Mouse (Mus musculus) mesoderm, embryonic 11.5 days (tissue): Measurements from ENCODE around the gene Gstz1.
"Not testable (repeated sequence)": the region's sequence is repeated elsewhere in the genome, so short reads cannot be mapped to it uniquely, and the experiment has no call there.

ENCODE experiments used
- DNase-seq: peaks from one replicate; pipeline ENCODE4 v3.0.0-alpha.2; 2012; ENCODE audit warnings: low read depth, low spot score

Gstz1 gene

DNA sequence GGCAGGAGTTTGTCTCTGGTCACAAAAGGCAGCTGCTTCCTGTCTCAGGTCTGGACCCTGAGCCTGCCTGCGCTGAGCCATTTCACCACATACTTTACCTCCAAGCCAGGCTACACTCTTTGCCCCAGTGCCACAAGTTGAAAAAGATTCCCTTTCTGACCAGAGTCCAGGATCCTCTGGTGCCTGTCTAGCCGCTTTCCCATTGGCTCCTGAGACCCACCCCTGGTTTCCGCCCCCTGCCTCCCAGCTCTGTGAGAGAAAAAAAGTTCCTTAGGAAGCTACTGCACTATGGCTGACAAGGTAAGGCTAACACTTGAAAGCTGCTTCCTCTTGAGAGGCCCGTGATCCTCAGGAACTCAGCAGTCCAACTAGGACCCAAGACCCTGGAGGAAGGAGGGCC is 10.4 kb downstream of the Gstz1 start:
- DNase-seq: no peak

GRCm38 (mm10) chr12:87158099-87158498 is 11.1 kb downstream of the Gstz1 start:
- no peak for DNase-seq

DNA sequence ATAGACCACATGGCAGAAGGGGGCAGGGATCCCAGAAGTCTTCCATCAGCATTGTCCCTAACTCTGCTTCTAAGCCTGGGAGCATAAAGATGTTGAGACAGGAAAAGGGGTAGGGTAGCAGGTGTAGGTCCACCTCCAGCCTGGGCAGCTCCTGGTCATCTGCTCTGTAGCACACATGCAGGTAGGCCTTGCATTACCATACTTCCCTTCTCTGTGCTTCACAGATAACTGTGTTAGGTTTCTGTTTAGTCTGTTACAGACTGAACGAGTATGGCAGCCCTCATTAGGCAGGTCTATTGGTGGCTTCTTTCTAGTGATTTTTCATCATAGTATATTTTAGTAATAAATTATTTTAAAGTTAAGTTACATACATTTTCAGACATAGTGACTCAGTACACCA is 13.3 kb downstream of the Gstz1 start:
- no peak for DNase-seq

DNA sequence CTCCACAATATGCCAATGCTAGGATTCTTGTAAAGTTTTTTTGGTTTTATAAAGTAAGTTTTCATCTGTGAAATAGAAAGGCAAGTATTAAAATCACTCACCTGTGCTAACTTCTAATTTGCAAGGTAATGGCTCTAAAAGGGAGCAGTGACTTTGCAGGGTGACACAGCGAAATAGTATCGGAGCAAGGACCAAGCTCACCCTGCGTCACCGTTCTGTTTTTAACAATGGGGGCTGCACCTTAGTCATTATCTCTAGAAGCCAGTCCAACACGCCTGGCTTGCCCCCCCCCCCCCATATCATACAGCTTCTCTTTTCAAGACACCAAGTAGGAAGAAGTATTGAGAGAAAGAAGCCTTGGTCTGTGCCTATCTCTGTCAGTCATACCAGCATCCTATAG is 13.8 kb downstream of the Gstz1 start:
- DNase-seq: no peak

DNA sequence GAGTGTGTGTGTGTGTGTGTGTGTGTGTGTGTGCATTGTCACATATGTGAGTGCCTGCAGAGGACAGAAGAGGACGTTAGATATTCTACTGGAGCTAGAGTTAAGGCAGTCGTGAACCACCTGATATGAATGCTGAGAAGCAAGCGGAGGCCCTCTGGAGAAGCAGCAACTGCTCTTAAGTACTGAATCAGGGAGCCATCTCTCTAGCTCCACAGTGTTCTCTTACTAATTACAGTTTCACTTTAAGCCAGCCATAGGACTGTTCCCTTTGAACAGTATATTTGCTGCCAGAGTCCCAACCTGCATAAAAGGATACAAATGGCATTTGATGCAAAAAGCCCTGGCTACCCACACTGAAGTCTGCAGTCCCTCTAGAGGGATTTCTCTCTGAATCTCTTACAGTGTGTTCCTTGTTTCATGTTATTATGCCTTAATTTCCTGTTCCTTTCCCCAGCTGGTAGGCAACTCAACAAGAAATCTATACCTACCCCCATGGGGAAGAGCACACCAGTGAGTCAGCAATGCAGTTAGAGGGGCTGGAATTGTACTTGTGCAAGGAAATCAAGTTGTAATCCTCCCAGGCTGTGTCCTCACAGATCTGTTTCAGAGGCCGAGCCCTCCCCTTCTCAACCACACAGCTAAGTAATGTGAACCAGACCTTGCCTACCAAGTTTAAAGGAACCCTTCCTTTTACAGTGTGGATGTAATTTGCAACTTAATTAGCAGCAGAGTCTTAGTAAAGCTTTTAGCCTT is 28.4 kb downstream of the Gstz1 start:
- no peak for DNase-seq

GRCm38 (mm10) chr12:87177631-87178030 is 30.7 kb downstream of the Gstz1 start:
- DNase-seq: no peak

GRCm38 (mm10) chr12:87193008-87193407 is 46.0 kb downstream of the Gstz1 start:
- no peak for DNase-seq

DNA sequence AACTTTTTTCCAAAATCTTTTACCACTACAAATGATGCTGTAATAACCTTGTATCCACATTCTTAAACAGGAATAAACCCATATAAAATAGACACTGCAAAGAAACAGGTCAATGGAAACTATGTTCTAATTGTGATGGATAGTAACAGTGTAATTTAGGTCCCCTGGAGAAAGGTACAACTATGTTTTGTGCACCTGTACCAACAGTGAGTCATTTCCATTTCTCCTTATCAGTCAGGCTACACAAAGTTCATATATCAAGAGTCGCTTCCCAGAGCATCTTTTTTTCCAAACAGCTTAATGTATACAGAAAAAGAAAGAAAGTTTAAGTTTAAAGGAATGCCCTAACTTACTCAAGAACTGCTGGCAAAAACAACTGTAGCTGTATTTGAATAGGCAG is 48.1 kb downstream of the Gstz1 start:
- DNase-seq: no peak

GRCm38 (mm10) chr12:87196310-87196709 is 49.3 kb downstream of the Gstz1 start:
- no peak for DNase-seq

DNA sequence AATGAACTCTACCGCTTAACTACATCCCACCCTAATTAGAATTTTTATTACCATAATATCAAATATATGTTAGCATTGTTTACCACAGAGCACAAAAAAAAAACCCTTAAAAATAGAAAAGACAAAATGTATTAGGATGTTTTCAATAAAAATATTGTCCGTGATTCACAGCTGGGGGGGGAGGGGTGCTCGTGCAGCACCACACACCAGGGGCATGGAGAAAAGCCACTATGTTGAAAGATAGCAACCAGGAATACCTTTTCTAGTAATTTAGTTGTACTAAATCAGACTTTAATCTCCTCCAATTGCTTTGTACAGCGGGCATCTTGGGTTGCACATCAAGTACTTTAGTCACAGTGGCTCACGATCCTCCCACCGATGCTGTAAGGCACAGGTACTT is 51.8 kb downstream of the Gstz1 start:
- no peak for DNase-seq

DNA sequence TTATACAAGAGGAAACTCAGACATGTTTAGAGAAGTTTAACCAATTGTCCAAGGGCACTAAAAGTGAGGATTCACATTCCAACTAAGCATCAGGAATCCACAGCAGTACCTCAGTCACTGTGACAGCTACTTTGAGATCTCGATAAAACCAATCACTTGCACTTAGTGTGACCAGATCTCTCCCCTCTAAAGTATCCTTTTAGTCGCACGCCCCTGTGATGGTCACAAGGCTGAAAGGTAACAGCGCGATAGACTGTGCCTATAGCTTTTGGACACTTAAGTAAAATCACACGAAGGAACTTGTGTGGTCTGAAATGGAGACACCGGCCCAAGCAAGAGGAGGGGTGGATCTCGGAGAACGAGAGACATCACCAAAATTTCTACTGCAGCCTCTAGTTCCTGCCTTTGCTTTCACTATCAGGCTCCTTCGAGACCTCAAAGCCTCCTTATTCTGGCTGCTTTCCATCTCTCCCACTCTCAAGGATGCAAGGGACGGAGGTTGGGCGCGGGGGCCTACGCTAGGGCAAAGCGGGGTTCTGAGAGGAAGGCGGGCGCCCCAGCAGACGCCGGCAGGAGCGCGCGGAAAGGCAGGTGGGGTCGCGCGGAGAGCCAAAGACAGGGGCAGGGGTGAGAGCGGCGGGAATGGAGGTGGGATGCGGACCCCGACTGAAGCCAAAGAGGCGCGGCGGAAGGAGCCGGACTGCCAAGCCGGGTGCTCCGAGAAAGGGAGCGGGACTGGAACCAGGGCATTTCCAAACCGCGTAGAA is 52.4 kb downstream of the Gstz1 start, which contains the start of gene Samd15:
Samd15 (plus strand) TSS at position 518 of the 767 bp plus-strand sequence.
- no peak for DNase-seq

DNA sequence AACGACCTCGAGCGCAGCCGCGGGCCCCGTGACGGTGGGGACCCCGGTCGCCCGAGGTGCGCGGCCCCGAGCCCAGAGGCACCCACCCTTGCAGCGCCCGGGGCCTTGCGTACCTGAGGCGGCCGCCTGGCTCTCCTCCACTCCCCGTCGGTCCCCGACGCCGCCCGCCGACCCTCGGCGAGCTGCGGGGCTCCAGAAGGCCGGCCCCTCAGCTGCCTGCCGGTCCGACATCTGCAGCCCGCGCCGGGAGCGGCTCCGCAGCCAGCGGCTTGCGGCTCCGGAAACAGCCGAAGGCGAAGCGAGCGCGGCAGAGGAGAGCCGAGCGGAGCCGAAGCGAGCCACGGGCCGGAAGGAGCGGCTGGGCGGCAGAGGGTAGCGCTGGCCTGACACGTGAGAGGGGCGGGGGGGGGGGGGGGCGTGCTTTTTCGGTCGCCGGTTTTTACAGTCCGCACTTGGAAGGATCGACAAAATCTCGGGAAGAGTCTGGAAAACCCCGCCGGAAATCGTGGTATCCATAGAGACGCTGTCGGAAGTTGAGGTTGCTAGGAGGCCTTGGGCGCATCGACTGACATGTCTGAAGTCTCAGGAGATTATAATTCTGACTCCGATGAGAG is 53.1 kb downstream of the Gstz1 start, which contains the start of gene Tmed8:
Tmed8 (minus strand) TSS at position 482 of the 614 bp plus-strand sequence.
- peak; percentile 85 for DNase-seq

DNA sequence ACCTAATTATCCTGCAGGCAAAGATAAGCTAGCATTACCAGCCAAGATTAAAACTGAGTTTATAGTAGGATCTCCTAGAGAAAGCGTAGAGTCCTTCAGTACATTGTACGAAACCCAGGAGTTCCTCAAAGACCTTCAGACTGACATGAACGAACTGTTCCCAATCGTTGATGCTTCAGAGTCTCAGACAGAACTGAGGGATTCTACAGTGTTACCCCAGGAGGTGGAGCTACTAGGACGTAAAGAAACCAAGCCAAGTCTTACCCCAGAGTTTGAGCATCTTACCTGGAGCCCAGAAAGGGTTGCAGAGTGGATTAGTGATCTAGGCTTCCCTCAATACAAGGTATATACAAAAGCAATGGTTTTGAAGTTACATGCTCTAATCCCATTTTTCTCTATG is 54.7 kb downstream of the Gstz1 start:
- no peak for DNase-seq

DNA sequence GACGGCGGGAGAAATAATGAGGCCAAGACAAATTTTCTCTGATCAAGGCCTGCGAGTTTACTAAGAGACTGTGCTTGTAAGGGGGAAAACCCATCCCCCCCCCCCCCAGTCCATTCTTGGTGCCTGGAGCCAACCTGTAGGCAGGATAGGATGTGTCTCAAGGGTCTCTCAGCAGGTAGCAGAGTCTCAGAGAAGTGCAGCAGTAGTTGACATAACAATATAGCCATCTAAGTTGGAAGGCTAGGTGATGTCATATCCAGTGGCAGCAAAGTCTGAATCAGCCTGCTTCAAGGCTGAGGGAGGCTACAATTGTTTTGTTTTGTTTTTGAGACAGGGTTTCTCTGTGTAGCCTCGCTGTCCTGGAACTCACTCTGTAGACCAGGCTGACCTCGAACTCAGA is 58.8 kb downstream of the Gstz1 start:
- not testable (repeated sequence) for DNase-seq

DNA sequence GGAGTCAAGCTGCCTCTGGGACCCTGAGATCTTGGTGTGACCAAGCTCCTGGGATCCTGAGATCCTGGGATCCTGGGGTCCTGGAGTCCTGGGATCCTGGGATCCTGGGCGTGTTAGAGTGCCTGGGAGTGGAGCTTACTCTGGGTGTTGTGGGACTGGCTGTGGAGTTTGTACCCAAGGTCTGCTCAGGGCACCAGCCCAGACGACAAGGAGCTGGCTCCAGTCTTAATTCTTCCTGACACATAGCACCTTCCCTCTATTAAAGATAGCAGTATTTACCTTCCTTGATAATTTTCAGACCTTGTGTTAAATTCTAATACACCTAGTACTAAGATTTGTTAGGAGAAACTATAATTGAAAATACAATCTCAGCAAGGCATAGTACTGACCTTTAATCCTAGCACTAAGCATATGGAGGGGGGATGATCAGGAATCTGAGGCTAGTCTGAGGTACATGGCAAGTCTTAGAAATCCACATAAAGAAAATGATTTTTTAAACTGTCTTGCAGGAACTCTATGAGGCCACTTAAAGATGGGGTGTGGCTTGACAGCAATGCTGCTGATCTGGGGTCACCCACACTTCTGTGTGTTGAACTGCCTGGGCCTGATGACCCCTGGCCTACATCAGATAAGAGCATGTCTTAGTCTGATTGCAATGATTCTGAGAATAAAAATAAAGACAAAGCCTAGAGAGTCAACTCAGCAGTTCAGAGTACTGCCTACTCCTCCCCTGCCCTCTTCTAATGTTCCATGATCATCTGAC is 66.1 kb downstream of the Gstz1 start:
- DNase-seq: no peak
